Mouse (Mus musculus) gastrocnemius, adult 18-20 months (tissue): ENCODE results near the gene Gm17416. TPM values are rescaled to one million over a fixed set of nuclear protein-coding genes. Genes with fewer than 3 reads are reported as not detected.

Experiments
- DNase-seq: peaks from one replicate; pipeline ENCODE4 v3.0.0; 2021; ENCODE audit warnings: low spot score
- total RNA-seq, 2 experiments: library from RNA; stranded (reverse); gene quantifications; 2 replicates each; pipeline ENCODE4 v1.2.3; 2021

The Gm17416 gene
- total RNA-seq, 2 experiments from 2014 or later, result not detected

GRCm38 (mm10) chr2:152604057-152604456, 34.9 kb downstream of the Gm17416 start, which contains the start of gene Defb36:
Gene Defb36, plus strand, starts transcription at chr2:152604327.
- no peak for DNase-seq

- DNase-seq, result no peak
Observed at GRCm38 (mm10) chr2:152607746-152608145, 38.6 kb downstream of the Gm17416 start.

GRCm38 (mm10) chr2:152608719-152609118, 39.6 kb downstream of the Gm17416 start:
- no peak for DNase-seq

- no peak for DNase-seq
Observed at GRCm38 (mm10) chr2:152612193-152612592, 43.1 kb downstream of the Gm17416 start.

GRCm38 (mm10) chr2:152615563-152615962, 46.4 kb downstream of the Gm17416 start:
- peak; percentile 66 for DNase-seq

GRCm38 (mm10) chr2:152616470-152616869, 47.3 kb downstream of the Gm17416 start:
- DNase-seq, result no peak

- no peak for DNase-seq
Observed at GRCm38 (mm10) chr2:152617374-152617773, 48.2 kb downstream of the Gm17416 start.

Other genes with a start within 250 kb of the Gm17416 start
- gene Rbck1, start 236.7 kb upstream of the Gm17416 start, total RNA-seq, result 10 to 100 TPM; 24.6 to 26.6 TPM
- 1 to 10 TPM in 1 of 2 experiments, under 1 TPM in 1; 0.55 to 1.5 TPM for gene Trib3, start 225.3 kb upstream of the Gm17416 start, total RNA-seq
- not detected for gene Nrsn2, start 192.7 kb upstream of the Gm17416 start, total RNA-seq
- under 1 TPM; 0.34 to 0.57 TPM for gene Sox12, start 171.3 kb upstream of the Gm17416 start, total RNA-seq
- gene Zcchc3, start 154.3 kb upstream of the Gm17416 start, total RNA-seq, result under 1 TPM; 0.62 to 0.76 TPM
- not detected for gene 6820408C15Rik, start 153.8 kb upstream of the Gm17416 start, total RNA-seq
- gene Defb23, start 104.7 kb upstream of the Gm17416 start, total RNA-seq, result not detected
- gene Defb20, start 92.3 kb upstream of the Gm17416 start, total RNA-seq, result not detected
- not detected for gene Defb22, start 79.2 kb upstream of the Gm17416 start, total RNA-seq
- not detected for gene Defb26, start 57.6 kb upstream of the Gm17416 start, total RNA-seq
- gene Defb28, start 51.1 kb upstream of the Gm17416 start, total RNA-seq, result not detected
- gene Defb29, start 29.2 kb upstream of the Gm17416 start, total RNA-seq, result not detected
- not detected for gene Defb21, start 3.4 kb downstream of the Gm17416 start, total RNA-seq
- gene Defb19, start 11.0 kb downstream of the Gm17416 start, total RNA-seq, result not detected
- not detected for gene Defb45, start 30.1 kb downstream of the Gm17416 start, total RNA-seq
- not detected for gene Defb36, start 35.0 kb downstream of the Gm17416 start, total RNA-seq
- not detected for gene Defb25, start 53.7 kb downstream of the Gm17416 start, total RNA-seq
- gene Rem1, start 57.6 kb downstream of the Gm17416 start, total RNA-seq, result 1 to 10 TPM; 1.6 to 3.3 TPM
- 10 to 100 TPM; 29.5 to 30.8 TPM for gene H13, start 100.1 kb downstream of the Gm17416 start, total RNA-seq
- 10 to 100 TPM; 11.3 to 12.7 TPM for gene Mcts2, start 117.7 kb downstream of the Gm17416 start, total RNA-seq
- gene Id1, start 166.9 kb downstream of the Gm17416 start, total RNA-seq, result 10 to 100 TPM; 16.0 to 28.5 TPM
- gene Cox4i2, start 184.8 kb downstream of the Gm17416 start, total RNA-seq, result 1 to 10 TPM; 2.6 to 3.5 TPM